Mouse (Mus musculus): ENCODE results near the gene Lcat. TPM values are rescaled to one million over a fixed set of nuclear protein-coding genes. Genes with fewer than 3 reads are reported as not detected.

Lcat gene
- 108 TPM for polyA plus RNA-seq (2014; fragmentation: Illumina TruSeq; extraction: RNeasy Lipid Tissue Mini Kit (QIAGEN cat#74804); ENCODE audit: low read depth, low replicate concordance)

DNA sequence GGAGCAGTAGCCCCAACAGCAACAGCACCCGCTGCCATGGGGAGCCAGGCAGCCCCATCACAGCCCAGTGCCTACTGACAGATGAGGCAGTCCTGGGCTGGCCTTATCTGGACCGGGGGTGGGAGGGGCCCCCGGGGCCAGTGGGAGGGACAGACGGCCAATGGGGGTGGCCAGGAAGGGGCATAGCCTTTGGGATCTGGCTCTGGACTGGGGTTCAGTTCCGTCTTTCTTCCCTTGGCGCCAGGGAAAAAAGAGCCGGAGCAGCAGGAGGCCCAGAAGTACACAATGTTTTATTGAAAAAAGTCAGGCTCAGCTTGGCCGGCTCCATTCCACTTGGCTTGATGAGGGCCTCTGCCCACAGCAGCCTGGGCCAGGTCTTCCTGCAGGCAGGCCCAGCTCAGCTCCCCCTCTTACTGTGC, at the start of gene Lcat:
Gene Lcat (minus strand): TSS at position 62 of the 419 bp plus-strand sequence.

GRCm38 (mm10) chr8:105990856-105991387, 47.7 kb upstream of the Lcat start, which contains the start of gene Dus2:
Gene Dus2, plus strand, starts transcription at chr8:105991337.

DNA sequence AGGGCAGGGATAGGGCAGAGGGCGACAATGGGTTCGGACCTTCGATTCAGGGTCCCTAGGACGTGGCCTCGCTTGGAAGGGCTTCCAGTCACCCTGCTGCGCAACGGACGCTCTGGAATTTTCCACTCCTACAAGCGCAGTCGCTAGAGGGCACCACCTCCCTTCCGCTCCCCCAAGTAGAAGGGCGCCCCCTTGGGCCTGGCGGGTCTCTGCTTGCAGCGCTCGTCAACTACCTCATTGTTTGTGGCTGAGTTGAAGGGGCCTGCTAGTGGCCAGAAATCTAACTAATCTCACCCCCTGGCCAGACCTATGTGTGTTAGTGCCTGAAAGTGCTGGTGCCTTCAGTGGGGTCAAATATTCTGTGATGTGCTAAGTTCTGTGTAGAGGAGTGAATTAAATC, 36.1 kb upstream of the Lcat start, which contains the start of gene Dpep3:
Gene Dpep3 (minus strand): TSS at position 105 of the 400 bp plus-strand sequence.

DNA sequence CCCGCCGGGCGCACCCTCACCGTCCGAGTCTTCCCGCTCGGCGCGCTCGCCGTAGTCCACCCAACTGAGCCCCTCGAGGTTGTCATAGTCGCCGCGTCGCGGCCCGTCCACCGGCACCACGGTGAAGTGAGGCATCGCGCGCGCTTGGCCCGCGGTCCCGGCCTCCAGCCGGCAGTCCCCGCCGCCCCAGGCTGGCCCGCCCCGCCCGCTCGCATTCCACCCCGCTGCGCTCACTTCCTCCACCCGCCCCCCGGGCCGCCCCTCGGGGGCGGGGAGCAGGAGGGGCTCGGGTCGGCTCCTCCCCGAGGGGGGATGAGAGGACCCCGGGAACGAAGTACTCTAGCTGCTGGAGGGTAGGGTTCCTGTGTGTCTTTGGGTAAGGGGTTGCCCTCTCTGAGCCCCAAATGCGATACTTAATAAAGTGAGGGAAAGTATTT, 22.7 kb upstream of the Lcat start, which contains the start of gene Slc12a4:
Gene Slc12a4 (minus strand): TSS at position 193 of the 437 bp plus-strand sequence.

DNA sequence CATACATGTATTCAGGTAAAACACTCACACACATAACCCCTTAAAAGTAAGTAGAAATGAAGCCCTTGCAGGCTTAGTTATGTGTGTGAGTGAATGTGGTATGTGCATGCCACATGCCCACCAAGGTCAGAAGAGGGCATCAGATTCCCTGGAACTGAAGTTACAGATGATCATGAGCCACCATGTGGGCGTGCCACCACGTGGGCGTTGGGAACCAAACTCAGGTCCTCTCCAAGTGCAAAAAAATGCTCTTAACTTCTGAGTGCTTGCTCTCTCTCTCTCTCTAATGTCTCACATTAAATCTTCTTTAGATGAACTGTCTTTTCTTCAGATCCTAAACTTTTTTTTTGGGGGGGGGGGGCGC, 4.9 kb downstream of the Lcat start, which contains the start of gene Psmb10:
Gene Psmb10 (minus strand): TSS at position 139 of the 364 bp plus-strand sequence.

DNA sequence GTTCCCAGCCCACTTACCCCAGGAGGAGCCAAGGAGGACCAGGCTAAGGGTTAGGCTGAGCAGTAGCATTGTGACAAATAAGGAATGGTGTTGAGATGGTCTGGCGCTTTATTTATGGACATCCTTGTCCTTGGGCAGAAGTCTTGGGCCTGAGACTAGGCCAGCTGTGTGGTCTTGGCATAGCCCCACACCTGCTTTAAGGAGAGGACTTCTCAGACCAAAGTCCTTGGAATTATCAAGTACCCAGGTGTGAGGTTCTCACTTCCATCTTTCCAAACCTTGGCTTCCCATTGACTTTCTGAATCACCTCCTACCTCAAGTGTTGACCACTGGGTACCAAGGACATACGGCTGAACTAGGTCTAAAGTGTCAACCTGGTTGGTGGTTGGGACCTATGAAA, 9.4 kb downstream of the Lcat start, which contains the start of gene Ctrl:
Gene Ctrl (minus strand): TSS at position 101 of the 400 bp plus-strand sequence.

DNA sequence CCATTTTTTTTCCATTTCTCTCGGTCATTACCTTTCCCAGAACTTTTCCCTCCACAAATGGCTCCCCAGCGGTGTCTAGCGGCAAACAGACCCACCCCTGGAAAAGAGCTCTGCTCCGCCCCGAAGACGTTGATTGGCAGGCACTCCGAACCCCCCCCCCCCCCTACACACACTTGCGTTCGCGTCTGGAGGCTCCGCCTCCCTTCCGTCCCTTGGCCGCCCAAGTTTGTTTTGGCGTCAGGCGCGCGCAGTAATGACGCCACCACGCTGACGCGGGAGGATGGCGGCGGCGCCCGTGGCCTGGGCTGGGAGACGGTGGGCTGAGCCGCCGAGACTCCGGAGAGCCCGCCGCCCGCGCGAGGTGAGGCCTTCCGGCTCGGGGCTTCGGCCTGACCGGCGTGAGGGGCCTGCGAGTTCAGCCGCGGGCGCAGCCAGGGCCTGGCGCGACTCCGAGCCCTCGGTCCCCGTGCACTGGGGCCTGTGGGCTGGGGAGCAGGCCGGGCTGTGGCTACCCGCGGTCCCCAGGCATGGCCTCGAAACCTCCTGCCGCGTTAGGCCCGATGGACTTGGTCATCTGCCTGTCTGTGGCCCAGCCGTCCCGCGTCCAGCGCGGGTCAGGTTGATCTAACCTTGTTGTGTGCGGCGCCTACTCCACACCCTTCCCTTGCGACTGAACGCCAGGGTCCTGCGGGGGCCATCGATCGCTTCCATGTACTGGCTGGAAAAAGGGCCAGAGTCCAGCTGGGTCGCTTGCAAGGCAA, 42.8 kb downstream of the Lcat start, which contains the start of gene Pskh1:
Gene Pskh1 (plus strand): TSS at position 262 of the 761 bp plus-strand sequence.

GRCm38 (mm10) chr8:105893339-105893738, 49.8 kb downstream of the Lcat start, which contains the start of gene Nrn1l:
Gene Nrn1l, plus strand, starts transcription at chr8:105893567.

Other genes with a start within 250 kb of the Lcat start
- gene Acd, start 242.3 kb downstream of the Lcat start, polyA plus RNA-seq (2014; fragmentation: Illumina TruSeq; extraction: RNeasy Lipid Tissue Mini Kit (QIAGEN cat#74804); ENCODE audit: low read depth, low replicate concordance) = 1.8 TPM
- gene Pard6a, start 242.2 kb downstream of the Lcat start, polyA plus RNA-seq (2014; fragmentation: Illumina TruSeq; extraction: RNeasy Lipid Tissue Mini Kit (QIAGEN cat#74804); ENCODE audit: low read depth, low replicate concordance) = not detected
- not detected for gene 4933405L10Rik, start 235.7 kb downstream of the Lcat start, polyA plus RNA-seq (2014; fragmentation: Illumina TruSeq; extraction: RNeasy Lipid Tissue Mini Kit (QIAGEN cat#74804); ENCODE audit: low read depth, low replicate concordance)
- not detected for gene Enkd1, start 235.2 kb downstream of the Lcat start, polyA plus RNA-seq (2014; fragmentation: Illumina TruSeq; extraction: RNeasy Lipid Tissue Mini Kit (QIAGEN cat#74804); ENCODE audit: low read depth, low replicate concordance)
- gene Gfod2, start 184.7 kb downstream of the Lcat start, polyA plus RNA-seq (2014; fragmentation: Illumina TruSeq; extraction: RNeasy Lipid Tissue Mini Kit (QIAGEN cat#74804); ENCODE audit: low read depth, low replicate concordance) = 0.69 TPM
- 14.9 TPM for gene Ranbp10, start 116.0 kb downstream of the Lcat start, polyA plus RNA-seq (2014; fragmentation: Illumina TruSeq; extraction: RNeasy Lipid Tissue Mini Kit (QIAGEN cat#74804); ENCODE audit: low read depth, low replicate concordance)
- gene Tsnaxip1, start 115.7 kb downstream of the Lcat start, polyA plus RNA-seq (2014; fragmentation: Illumina TruSeq; extraction: RNeasy Lipid Tissue Mini Kit (QIAGEN cat#74804); ENCODE audit: low read depth, low replicate concordance) = not detected
- gene Cenpt, start 90.1 kb downstream of the Lcat start, polyA plus RNA-seq (2014; fragmentation: Illumina TruSeq; extraction: RNeasy Lipid Tissue Mini Kit (QIAGEN cat#74804); ENCODE audit: low read depth, low replicate concordance) = 0.37 TPM
- 6.8 TPM for gene Thap11, start 88.2 kb downstream of the Lcat start, polyA plus RNA-seq (2014; fragmentation: Illumina TruSeq; extraction: RNeasy Lipid Tissue Mini Kit (QIAGEN cat#74804); ENCODE audit: low read depth, low replicate concordance)
- gene Nutf2, start 82.8 kb downstream of the Lcat start, polyA plus RNA-seq (2014; fragmentation: Illumina TruSeq; extraction: RNeasy Lipid Tissue Mini Kit (QIAGEN cat#74804); ENCODE audit: low read depth, low replicate concordance) = 30.8 TPM
- gene Edc4, start 62.5 kb downstream of the Lcat start, polyA plus RNA-seq (2014; fragmentation: Illumina TruSeq; extraction: RNeasy Lipid Tissue Mini Kit (QIAGEN cat#74804); ENCODE audit: low read depth, low replicate concordance) = 2.3 TPM
- gene Nrn1l, start 49.8 kb downstream of the Lcat start, polyA plus RNA-seq (2014; fragmentation: Illumina TruSeq; extraction: RNeasy Lipid Tissue Mini Kit (QIAGEN cat#74804); ENCODE audit: low read depth, low replicate concordance) = not detected
- gene Pskh1, start 42.9 kb downstream of the Lcat start, polyA plus RNA-seq (2014; fragmentation: Illumina TruSeq; extraction: RNeasy Lipid Tissue Mini Kit (QIAGEN cat#74804); ENCODE audit: low read depth, low replicate concordance) = 5.1 TPM
- not detected for gene Ctrl, start 9.5 kb downstream of the Lcat start, polyA plus RNA-seq (2014; fragmentation: Illumina TruSeq; extraction: RNeasy Lipid Tissue Mini Kit (QIAGEN cat#74804); ENCODE audit: low read depth, low replicate concordance)
- gene Psmb10, start 4.9 kb downstream of the Lcat start, polyA plus RNA-seq (2014; fragmentation: Illumina TruSeq; extraction: RNeasy Lipid Tissue Mini Kit (QIAGEN cat#74804); ENCODE audit: low read depth, low replicate concordance) = 2.1 TPM
- 0.37 TPM for gene Slc12a4, start 22.7 kb upstream of the Lcat start, polyA plus RNA-seq (2014; fragmentation: Illumina TruSeq; extraction: RNeasy Lipid Tissue Mini Kit (QIAGEN cat#74804); ENCODE audit: low read depth, low replicate concordance)
- not detected for gene Dpep3, start 36.0 kb upstream of the Lcat start, polyA plus RNA-seq (2014; fragmentation: Illumina TruSeq; extraction: RNeasy Lipid Tissue Mini Kit (QIAGEN cat#74804); ENCODE audit: low read depth, low replicate concordance)
- 3.8 TPM for gene Dus2, start 48.0 kb upstream of the Lcat start, polyA plus RNA-seq (2014; fragmentation: Illumina TruSeq; extraction: RNeasy Lipid Tissue Mini Kit (QIAGEN cat#74804); ENCODE audit: low read depth, low replicate concordance)
- gene Dpep2nb, start 62.6 kb upstream of the Lcat start, polyA plus RNA-seq (2014; fragmentation: Illumina TruSeq; extraction: RNeasy Lipid Tissue Mini Kit (QIAGEN cat#74804); ENCODE audit: low read depth, low replicate concordance) = not detected
- 3.8 TPM for gene Ddx28, start 68.5 kb upstream of the Lcat start, polyA plus RNA-seq (2014; fragmentation: Illumina TruSeq; extraction: RNeasy Lipid Tissue Mini Kit (QIAGEN cat#74804); ENCODE audit: low read depth, low replicate concordance)
- gene Nfatc3, start 115.5 kb upstream of the Lcat start, polyA plus RNA-seq (2014; fragmentation: Illumina TruSeq; extraction: RNeasy Lipid Tissue Mini Kit (QIAGEN cat#74804); ENCODE audit: low read depth, low replicate concordance) = 23.1 TPM
- gene Esrp2, start 193.6 kb upstream of the Lcat start, polyA plus RNA-seq (2014; fragmentation: Illumina TruSeq; extraction: RNeasy Lipid Tissue Mini Kit (QIAGEN cat#74804); ENCODE audit: low read depth, low replicate concordance) = 18.8 TPM
- 2.7 TPM for gene Pla2g15, start 207.0 kb upstream of the Lcat start, polyA plus RNA-seq (2014; fragmentation: Illumina TruSeq; extraction: RNeasy Lipid Tissue Mini Kit (QIAGEN cat#74804); ENCODE audit: low read depth, low replicate concordance)
- 0.26 TPM for gene Slc7a6, start 225.5 kb upstream of the Lcat start, polyA plus RNA-seq (2014; fragmentation: Illumina TruSeq; extraction: RNeasy Lipid Tissue Mini Kit (QIAGEN cat#74804); ENCODE audit: low read depth, low replicate concordance)

Data from liver, adult 10 weeks (tissue).